Mouse (Mus musculus): Measurements from ENCODE around the gene Tmed5.
"Not testable (repeated sequence)": the region's sequence is repeated elsewhere in the genome, so short reads cannot be mapped to it uniquely, and the experiment has no call there.

Tmed5 gene

GRCm38 (mm10) chr5:108132441-108133243, at the start of gene Tmed5, which contains the start of gene Ccdc18:
Gene Tmed5, minus strand, starts transcription at chr5:108132620.
Gene Ccdc18, plus strand, starts transcription at chr5:108132875.
- DNase-seq (ENCODE audit: low read depth in 2 of 2, low spot score in 2 of 2): peak; percentile 93

- DNase-seq (ENCODE audit: low read depth in 2 of 2, low spot score in 2 of 2): peak; percentile 13 to 38
These were observed 31.3 kb upstream of the Tmed5 start for GRCm38 (mm10) chr5:108163695-108164094.

GRCm38 (mm10) chr5:108160796-108161195, 28.4 kb upstream of the Tmed5 start:
- no peak for DNase-seq (ENCODE audit: low read depth in 2 of 2, low spot score in 2 of 2)

- DNase-seq (ENCODE audit: low read depth in 2 of 2, low spot score in 2 of 2): no peak
These were observed 20.2 kb upstream of the Tmed5 start for GRCm38 (mm10) chr5:108152592-108152991.

- peak in 1 of 2 experiments; percentile 24 for DNase-seq (ENCODE audit: low read depth in 2 of 2, low spot score in 2 of 2)
These were observed 475 bp downstream of the Tmed5 start for GRCm38 (mm10) chr5:108131849-108132440.

GRCm38 (mm10) chr5:108120221-108120900, 12.1 kb downstream of the Tmed5 start:
- no peak for DNase-seq (ENCODE audit: low read depth in 2 of 2, low spot score in 2 of 2)

GRCm38 (mm10) chr5:108117693-108118092, 14.7 kb downstream of the Tmed5 start:
- DNase-seq (ENCODE audit: low read depth in 2 of 2, low spot score in 2 of 2): no peak

- no peak for DNase-seq (ENCODE audit: low read depth in 2 of 2, low spot score in 2 of 2)
These were observed 23.1 kb downstream of the Tmed5 start for GRCm38 (mm10) chr5:108109346-108109745.

- no peak for DNase-seq (ENCODE audit: low read depth in 2 of 2, low spot score in 2 of 2)
These were observed 28.1 kb downstream of the Tmed5 start for GRCm38 (mm10) chr5:108104306-108104705.

GRCm38 (mm10) chr5:108100196-108100595, 32.2 kb downstream of the Tmed5 start:
- DNase-seq (ENCODE audit: low read depth in 2 of 2, low spot score in 2 of 2): no peak

GRCm38 (mm10) chr5:108097676-108098075, 34.7 kb downstream of the Tmed5 start:
- no peak for DNase-seq (ENCODE audit: low read depth in 2 of 2, low spot score in 2 of 2)

- not testable (repeated sequence) for DNase-seq (ENCODE audit: low read depth in 2 of 2, low spot score in 2 of 2)
These were observed 39.7 kb downstream of the Tmed5 start for GRCm38 (mm10) chr5:108092731-108093130.

- no peak for DNase-seq (ENCODE audit: low read depth in 2 of 2, low spot score in 2 of 2)
These were observed 47.0 kb downstream of the Tmed5 start for GRCm38 (mm10) chr5:108085440-108085839.

- peak in 1 of 2 experiments; percentile 28 for DNase-seq (ENCODE audit: low read depth in 2 of 2, low spot score in 2 of 2)
These were observed 50.0 kb downstream of the Tmed5 start for GRCm38 (mm10) chr5:108082380-108082779.

- DNase-seq (ENCODE audit: low read depth in 2 of 2, low spot score in 2 of 2): no peak
These were observed 52.8 kb downstream of the Tmed5 start for GRCm38 (mm10) chr5:108079603-108080002.

- no peak for DNase-seq (ENCODE audit: low read depth in 2 of 2, low spot score in 2 of 2)
These were observed 55.4 kb downstream of the Tmed5 start for GRCm38 (mm10) chr5:108076833-108077540.

- DNase-seq (ENCODE audit: low read depth in 2 of 2, low spot score in 2 of 2): no peak
These were observed 56.2 kb downstream of the Tmed5 start for GRCm38 (mm10) chr5:108076241-108076640.

GRCm38 (mm10) chr5:108072301-108072700, 60.1 kb downstream of the Tmed5 start:
- no peak for DNase-seq (ENCODE audit: low read depth in 2 of 2, low spot score in 2 of 2)

GRCm38 (mm10) chr5:108065465-108066411, 66.7 kb downstream of the Tmed5 start, which contains the start of gene Mtf2:
Gene Mtf2, plus strand, starts transcription at chr5:108065674.
- peak; percentile 92 to 93 for DNase-seq (ENCODE audit: low read depth in 2 of 2, low spot score in 2 of 2)

GRCm38 (mm10) chr5:108060413-108060812, 72.0 kb downstream of the Tmed5 start:
- DNase-seq (ENCODE audit: low read depth in 2 of 2, low spot score in 2 of 2): no peak
